Mouse (Mus musculus): ENCODE measurements around the gene Gsdma.

GRCm38 (mm10) chr11:98717904-98718303 is 53.8 kb downstream of the Gsdma start:
- TF ChIP-seq CTCF (IDR thresholded peaks at IDR 0.05; ENCODE audit: low read depth, low read length) (peak; percentile 50), POLR2A (IDR thresholded peaks at IDR 0.05; ENCODE audit: borderline replicate concordance, low read depth, low read length) (no peak)
